Mouse (Mus musculus) intestine, embryonic 14.5 days (tissue): ENCODE measurements at regions not wholly inside any gene's neighbourhood (a gene's known extent, or its start where the extent isn't known, plus 50 kb on each side); places are given as distances from the start of the nearest gene placed in this dataset.

ENCODE experiments used
- ATAC-seq: fragments of 200-750 bp; cut with Nextera tagmentation; replicated peaks from 2 replicates; pipeline ENCODE4 v1.8.0; 2017; ENCODE audit warnings: low read depth, moderate number of reproducible peaks, moderate TSS enrichment, moderate library complexity; ENCODE audit not compliant: low FRiP score, low TSS enrichment
- DNase-seq: peaks from one replicate; pipeline ENCODE4 v3.0.0-alpha.2; 2018; ENCODE audit warnings: low spot score
- H3K27ac ChIP-seq: fragments of 300-500 bp; sonication (generic); 2 replicates; pipeline ENCODE4 v1.5.1; 2014; ENCODE audit warnings: low read depth, mild to moderate bottlenecking, control low read depth
- H3K27me3 ChIP-seq: fragments of 300-500 bp; sonication (generic); replicated peaks from 2 replicates; pipeline ENCODE4 v1.6.1; 2014; ENCODE audit warnings: low read length, control low read depth; ENCODE audit not compliant: control insufficient read depth, insufficient read depth
- H3K36me3 ChIP-seq: fragments of 300-500 bp; sonication (generic); 2 replicates; pipeline ENCODE4 v1.6.1; 2014; ENCODE audit warnings: low read length, control low read depth; ENCODE audit not compliant: control insufficient read depth, insufficient read depth
- H3K4me1 ChIP-seq: fragments of 300-500 bp; sonication (generic); replicated peaks from 2 replicates; pipeline ENCODE4 v1.6.1; 2014; ENCODE audit warnings: low read length, control low read depth, mixed read lengths; ENCODE audit not compliant: control insufficient read depth, insufficient read depth
- H3K4me2 ChIP-seq: fragments of 300-500 bp; sonication (generic); 2 replicates; pipeline ENCODE4 v1.6.1; 2014; ENCODE audit warnings: low read length
- H3K4me3 ChIP-seq: fragments of 300-500 bp; sonication (generic); 2 replicates; pipeline ENCODE4 v1.5.1; 2014; ENCODE audit warnings: low read depth, low read length, control low read depth, mixed read lengths
- H3K9ac ChIP-seq: fragments of 300-500 bp; sonication (generic); 2 replicates; pipeline ENCODE4 v1.6.1; 2014; ENCODE audit warnings: mild to moderate bottlenecking, low read length
- H3K9me3 ChIP-seq: fragments of 300-500 bp; sonication (generic); 2 replicates; pipeline ENCODE4 v1.6.1; 2016; ENCODE audit warnings: low read length, control low read depth; ENCODE audit not compliant: control insufficient read depth
- WGBS: fragments of 180-500 bp; shearing (Covaris S2); extraction: QIAGEN DNeasy Blood & Tissue Kit; methylation state at CpG from one replicate; pipeline ENCODE4 v1.1.7; 2014; 5-methylcytosine and 5-hydroxymethylcytosine counted together

DNA sequence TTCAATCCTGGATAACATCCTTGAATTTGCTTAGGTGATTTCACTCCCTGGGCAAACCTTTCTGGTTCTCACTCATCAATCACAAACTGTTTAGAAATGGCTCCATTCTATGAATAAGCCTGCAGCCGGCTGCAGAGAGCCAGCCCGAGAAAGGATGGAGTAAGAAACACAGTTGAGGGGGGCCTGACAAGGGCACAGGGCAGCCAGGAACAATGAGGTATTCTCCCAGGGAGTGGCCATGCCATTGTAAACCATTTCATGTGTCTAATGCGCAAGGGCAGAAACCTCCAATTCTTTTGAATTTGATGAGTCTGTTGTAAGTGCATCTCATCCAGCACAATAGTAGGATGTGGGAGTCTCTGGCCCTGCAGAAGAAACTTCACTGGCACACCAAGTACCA lies 350.7 kb downstream of the Phf14 start:
- DNase-seq (no peak), ATAC-seq (no peak)
- Histone ChIP-seq H3K27me3 (no peaks in the 10 kb centered on the region), H3K9me3 (no peaks in the 10 kb centered on the region), H3K27ac (no peak overlapping the region), H3K4me1 (no peaks in the 10 kb centered on the region), H3K36me3 (no peaks in the 10 kb centered on the region), H3K4me2 (no peak overlapping the region), H3K9ac (no peak overlapping the region), H3K4me3 (no peak overlapping the region)
- WGBS, result 42% methylated on average over 3 of the region's 3 CpGs

DNA sequence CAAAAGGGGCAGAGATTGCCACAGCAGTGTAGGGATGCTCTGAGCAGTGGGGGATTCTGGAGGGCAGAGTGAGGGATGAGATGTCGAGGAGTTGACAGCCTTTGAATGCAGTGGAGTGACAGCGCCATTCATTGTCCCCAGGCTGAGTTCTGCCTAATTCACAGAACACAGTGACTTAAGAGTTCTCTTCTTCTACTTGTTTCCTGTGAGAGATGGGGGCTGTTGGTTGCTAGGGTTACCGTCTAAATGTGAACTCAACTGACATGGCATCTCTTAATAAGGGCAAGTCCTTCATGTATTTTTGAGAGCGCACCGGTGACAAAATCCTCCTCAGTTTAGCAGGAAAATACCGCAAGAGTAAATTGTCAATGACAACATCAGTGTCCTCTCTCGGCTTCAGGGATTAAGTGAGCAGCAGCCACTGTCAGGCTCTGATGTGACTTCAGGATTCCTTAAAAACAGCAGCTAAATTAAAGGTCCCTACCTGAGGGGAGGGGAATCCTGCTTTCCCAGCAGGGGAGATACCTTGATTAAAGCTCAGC lies 351.4 kb downstream of the Phf14 start:
- 74% methylated on average over 7 of the region's 7 CpGs for WGBS
- no peak for DNase-seq

DNA sequence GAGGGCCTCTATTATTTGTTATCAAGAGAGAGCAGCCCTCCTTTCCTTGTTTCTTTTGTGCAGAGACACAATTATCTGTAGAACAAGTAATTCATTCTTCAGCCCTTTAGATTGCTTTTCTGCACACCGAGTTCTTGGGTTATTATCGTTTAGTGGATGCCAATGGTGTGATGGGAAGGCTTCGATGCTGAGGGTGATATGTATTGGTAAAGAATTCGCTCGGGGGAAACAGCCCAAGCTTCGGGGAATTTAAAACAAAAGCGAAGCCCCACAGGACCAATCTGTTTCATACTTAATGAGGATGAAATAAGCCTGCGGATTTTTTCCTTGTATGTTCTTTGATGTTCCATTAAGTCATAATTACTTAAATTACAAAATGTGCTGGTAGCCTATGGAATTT lies 352.0 kb downstream of the Phf14 start:
- no peak overlapping the region for H3K4me3 ChIP-seq
- H3K36me3 ChIP-seq, result no peaks in the 10 kb centered on the region
- H3K4me2 ChIP-seq, result no peak overlapping the region
- H3K9ac ChIP-seq, result no peak overlapping the region
- no peak for ATAC-seq
- no peak overlapping the region for H3K27ac ChIP-seq
- no peak for DNase-seq
- no peaks in the 10 kb centered on the region for H3K27me3 ChIP-seq
- WGBS, result 83% methylated on average over 8 of the region's 8 CpGs
- H3K9me3 ChIP-seq, result no peaks in the 10 kb centered on the region
- H3K4me1 ChIP-seq, result no peaks in the 10 kb centered on the region

More for the DNA sequence above, 351.4 kb downstream of the Phf14 start:
- Histone ChIP-seq H3K4me2 (no peak overlapping the region), H3K27me3 (no peaks in the 10 kb centered on the region), H3K9ac (no peak overlapping the region), H3K9me3 (no peaks in the 10 kb centered on the region), H3K36me3 (no peaks in the 10 kb centered on the region), H3K4me1 (no peaks in the 10 kb centered on the region), H3K4me3 (no peak overlapping the region), H3K27ac (no peak overlapping the region)
- no peak for ATAC-seq

DNA sequence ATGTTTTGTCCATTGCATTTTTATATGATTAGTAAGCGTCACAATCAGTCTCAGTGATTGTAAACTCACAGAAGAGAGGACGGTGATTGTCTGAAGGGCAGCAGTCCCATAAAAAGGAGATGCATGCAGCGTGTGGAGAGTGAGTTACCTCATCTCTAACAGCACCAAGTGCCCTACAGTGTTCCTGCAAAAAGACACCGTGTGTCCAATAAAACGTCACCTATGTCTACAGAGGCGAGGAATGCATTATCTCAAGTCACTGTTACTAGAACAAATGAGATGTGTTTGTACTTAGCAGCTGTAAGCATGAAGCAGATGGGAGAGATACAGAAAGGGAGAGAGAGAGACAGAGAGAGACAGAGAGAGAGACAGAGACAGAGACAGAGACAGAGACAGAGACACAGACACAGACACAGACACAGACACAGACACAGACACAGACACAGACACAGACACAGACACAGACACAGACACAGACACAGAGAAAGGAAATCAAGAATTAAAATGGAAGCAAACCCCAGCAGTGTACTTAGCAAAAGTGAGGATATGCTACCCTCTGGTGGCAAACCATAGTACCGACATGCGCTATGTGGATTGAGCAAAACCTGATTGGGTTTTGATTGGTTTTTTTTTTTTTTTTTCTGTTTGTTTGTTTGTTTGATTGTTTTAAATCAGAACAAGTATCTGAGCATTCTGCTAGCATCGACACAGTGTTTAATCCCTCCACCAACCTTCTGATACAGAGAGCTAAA lies 352.9 kb downstream of the Phf14 start:
- H3K4me3 ChIP-seq, result no peak overlapping the region
- H3K9ac ChIP-seq, result no peak overlapping the region
- no peaks in the 10 kb centered on the region for H3K9me3 ChIP-seq
- no peak overlapping the region for H3K4me2 ChIP-seq
- ATAC-seq, result peak; percentile 81
- no peaks in the 10 kb centered on the region for H3K36me3 ChIP-seq
- DNase-seq, result no peak
- WGBS, result 38% methylated on average over 9 of the region's 9 CpGs
- no peaks in the 10 kb centered on the region for H3K4me1 ChIP-seq
- no peak overlapping the region for H3K27ac ChIP-seq
- H3K27me3 ChIP-seq, result no peaks in the 10 kb centered on the region
